Mouse (Mus musculus): ENCODE measurements around the gene Lrrc20.

Lrrc20 gene

GRCm38 (mm10) chr10:61475594-61476439, at the start of gene Lrrc20:
Gene Lrrc20, plus strand, starts transcription at chr10:61475801.
- DNase-seq (ENCODE audit: low read depth), result peak; percentile 96

DNA sequence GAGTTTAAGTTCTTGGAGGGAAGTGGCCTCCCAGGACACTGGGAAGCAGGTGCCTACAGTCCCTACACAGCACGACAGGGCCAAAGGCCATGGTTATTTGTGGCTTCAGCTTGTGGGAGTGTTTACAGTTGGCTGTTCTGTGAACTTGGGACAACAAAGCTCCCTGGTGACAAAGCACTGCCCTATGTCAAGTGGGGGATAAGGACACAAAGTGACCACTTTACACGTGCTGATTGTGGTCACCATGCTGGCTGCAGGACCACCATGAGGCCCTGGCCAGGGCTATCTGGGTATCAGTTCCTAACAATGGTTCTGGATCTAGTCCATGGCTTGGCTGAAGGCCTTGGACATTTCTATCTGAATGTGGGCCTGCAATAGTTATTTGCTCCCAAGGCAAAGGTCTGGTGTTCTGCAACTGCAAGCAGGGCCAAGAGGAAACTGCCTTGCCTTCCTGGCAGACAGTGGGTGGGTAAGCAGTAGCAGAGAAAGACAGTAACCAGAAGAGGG, 49.3 kb upstream of the Lrrc20 start:
- DNase-seq (ENCODE audit: low read depth), result no peak

- no peak for DNase-seq (ENCODE audit: low read depth)
These were observed 47.6 kb upstream of the Lrrc20 start for GRCm38 (mm10) chr10:61427951-61428350.

DNA sequence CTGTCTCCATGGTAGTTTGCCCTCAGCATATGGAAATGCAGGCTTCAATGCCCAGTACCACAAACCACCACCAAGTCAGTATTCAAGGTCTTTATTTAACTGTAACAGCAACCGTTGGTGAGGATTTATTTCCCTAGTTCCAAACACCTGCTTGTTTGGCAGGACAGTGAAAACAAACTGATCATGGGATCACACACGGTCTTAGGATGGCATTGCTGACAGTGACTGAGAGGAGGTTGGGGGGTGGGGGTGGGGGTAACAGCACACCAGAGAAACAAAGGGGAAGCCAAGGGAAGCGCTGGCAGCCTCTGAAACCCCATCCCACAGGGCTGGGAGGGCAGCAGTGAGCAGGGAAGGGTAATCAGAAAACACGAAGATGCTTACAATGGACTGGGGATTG, 47.2 kb upstream of the Lrrc20 start:
- no peak for DNase-seq (ENCODE audit: low read depth)

GRCm38 (mm10) chr10:61429043-61429442, 46.6 kb upstream of the Lrrc20 start:
- no peak for DNase-seq (ENCODE audit: low read depth)

- DNase-seq (ENCODE audit: low read depth), result no peak
These were observed 44.2 kb upstream of the Lrrc20 start for GRCm38 (mm10) chr10:61431375-61431774.

GRCm38 (mm10) chr10:61440202-61440800, 35.3 kb upstream of the Lrrc20 start:
- no peak for DNase-seq (ENCODE audit: low read depth)

- no peak for DNase-seq (ENCODE audit: low read depth)
These were observed 32.1 kb upstream of the Lrrc20 start for GRCm38 (mm10) chr10:61443456-61443855.

DNA sequence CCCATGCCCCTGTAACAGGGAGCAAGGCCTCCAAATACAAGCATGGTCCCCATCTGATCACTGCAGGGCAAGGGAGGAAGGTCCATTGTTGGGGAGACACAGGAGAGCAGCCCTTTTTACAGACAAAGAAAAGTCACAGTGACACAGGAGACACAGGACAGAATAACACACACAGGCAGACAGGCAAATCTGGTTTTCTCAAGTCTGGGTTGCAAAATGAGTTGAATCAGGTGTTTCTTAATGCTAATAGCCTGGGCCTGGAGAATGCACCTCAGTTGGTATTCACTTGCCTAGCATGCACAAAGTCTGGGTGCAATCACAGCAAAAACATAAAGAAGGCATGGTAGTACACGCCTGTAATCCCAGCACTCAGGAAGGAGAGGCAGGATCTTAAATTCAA, 31.7 kb upstream of the Lrrc20 start:
- DNase-seq (ENCODE audit: low read depth), result no peak

DNA sequence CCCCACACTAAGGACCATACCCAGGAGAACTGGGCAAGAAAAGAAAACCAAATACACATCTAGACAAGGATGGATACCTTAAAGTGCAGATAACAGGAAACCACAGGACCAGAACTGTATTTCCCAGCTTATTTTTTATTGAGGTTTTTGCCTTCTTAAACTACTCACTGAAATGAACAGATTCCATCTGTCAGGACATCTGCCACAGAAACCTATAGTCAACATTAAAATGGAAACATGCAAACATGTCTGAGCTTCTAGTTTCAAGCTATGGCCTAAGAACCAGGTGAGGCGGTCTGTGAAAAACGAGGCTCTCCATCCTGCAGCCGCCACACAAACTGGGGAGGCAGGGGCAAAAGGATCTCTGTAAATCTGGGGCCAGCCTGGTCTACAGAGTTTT, 30.6 kb upstream of the Lrrc20 start:
- DNase-seq (ENCODE audit: low read depth), result no peak

- DNase-seq (ENCODE audit: low read depth), result no peak
These were observed 27.8 kb upstream of the Lrrc20 start for GRCm38 (mm10) chr10:61447581-61448353.

DNA sequence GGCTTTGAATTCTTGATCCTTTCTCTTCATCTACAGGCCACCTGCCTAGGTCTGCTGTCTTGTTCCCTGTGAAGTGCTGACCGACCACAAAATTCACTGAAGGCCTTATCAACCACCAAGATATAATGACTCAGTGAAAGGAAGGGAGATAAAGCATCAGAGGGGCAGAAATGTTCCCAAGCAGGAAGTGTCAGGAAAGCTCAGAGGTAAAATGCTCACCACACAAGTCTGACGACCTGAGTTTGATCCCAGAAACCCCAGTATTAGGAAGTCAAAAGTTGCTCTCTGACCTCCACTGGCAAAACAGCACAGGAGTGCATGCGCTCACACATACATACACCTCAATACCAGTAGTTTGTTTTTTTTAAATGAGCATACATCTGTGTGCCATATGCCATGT, 26.8 kb upstream of the Lrrc20 start:
- DNase-seq (ENCODE audit: low read depth), result no peak

DNA sequence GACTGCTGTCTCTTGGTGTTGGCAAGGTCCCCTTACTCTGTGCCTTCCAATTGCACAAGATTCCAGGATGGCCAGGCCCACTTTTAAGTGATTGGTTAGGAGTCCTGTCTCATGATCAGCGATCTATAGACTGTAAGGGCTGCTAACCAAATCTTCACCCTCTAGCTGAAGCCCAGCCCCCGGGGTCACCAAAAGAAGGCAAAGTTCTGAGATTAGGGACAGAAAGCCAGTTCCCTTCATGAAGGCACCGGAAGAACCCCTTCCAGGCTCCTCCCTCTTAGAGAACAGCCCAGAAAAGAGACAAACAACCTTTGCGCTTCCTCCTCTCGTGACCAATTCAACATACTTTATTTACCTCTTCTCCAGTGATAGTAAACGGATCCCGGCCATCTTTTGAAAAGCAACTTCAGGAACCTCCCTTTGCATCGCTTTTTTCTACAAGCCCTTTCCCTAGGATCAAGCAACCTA, 24.1 kb upstream of the Lrrc20 start:
- peak; percentile 83 for DNase-seq (ENCODE audit: low read depth)

GRCm38 (mm10) chr10:61451931-61452617, 23.5 kb upstream of the Lrrc20 start:
- DNase-seq (ENCODE audit: low read depth), result peak; percentile 59

GRCm38 (mm10) chr10:61452645-61453044, 23.0 kb upstream of the Lrrc20 start, which contains the start of gene Eif4ebp2:
Gene Eif4ebp2, minus strand, starts transcription at chr10:61452661.
- DNase-seq (ENCODE audit: low read depth), result peak; percentile 100

DNA sequence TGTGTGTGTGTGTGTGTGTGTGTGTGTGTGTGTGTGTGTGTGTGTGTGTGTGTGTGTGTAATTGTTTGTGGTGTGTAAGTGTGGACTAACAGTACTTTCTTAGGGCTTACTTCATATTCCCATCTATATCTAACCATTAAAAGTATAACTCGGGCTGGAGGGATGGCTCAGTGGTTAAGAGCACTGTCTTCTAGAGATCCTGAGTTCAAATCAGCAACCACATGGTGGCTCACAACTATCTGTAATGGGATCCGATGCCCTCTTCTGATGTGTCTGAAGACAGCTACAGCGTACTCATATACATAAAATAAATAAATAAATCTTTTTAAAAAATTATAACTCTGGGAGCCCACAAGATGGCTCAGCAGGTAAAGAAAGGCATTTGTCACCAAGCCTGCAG, 22.4 kb upstream of the Lrrc20 start:
- DNase-seq (ENCODE audit: low read depth), result peak; percentile 61

GRCm38 (mm10) chr10:61457182-61457581, 18.4 kb upstream of the Lrrc20 start:
- DNase-seq (ENCODE audit: low read depth), result no peak

GRCm38 (mm10) chr10:61465009-61465408, 10.6 kb upstream of the Lrrc20 start:
- no peak for DNase-seq (ENCODE audit: low read depth)

DNA sequence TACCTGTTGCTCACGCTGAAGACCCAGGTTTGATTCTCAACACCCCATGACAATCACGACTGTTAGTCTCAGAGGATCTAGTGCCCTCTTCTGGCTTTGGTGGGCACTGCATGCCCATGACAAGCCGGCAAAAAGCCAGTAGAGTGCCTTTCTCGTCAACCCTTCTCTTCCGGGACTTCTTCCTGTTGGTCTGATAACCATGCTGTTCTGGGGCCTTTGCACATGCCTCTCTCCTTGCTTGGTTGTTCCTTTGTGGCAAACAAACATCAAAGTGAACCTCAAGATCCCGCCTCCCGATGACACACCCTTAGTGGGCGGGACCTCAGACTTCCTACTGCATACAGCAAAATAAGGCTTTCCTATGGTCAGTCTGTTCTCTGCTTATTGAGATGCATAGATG, 9.4 kb upstream of the Lrrc20 start:
- peak; percentile 57 for DNase-seq (ENCODE audit: low read depth)

- peak; percentile 70 for DNase-seq (ENCODE audit: low read depth)
These were observed 8.7 kb upstream of the Lrrc20 start for GRCm38 (mm10) chr10:61466873-61467272.

- DNase-seq (ENCODE audit: low read depth), result no peak
These were observed 6.7 kb upstream of the Lrrc20 start for GRCm38 (mm10) chr10:61468900-61469299.

DNA sequence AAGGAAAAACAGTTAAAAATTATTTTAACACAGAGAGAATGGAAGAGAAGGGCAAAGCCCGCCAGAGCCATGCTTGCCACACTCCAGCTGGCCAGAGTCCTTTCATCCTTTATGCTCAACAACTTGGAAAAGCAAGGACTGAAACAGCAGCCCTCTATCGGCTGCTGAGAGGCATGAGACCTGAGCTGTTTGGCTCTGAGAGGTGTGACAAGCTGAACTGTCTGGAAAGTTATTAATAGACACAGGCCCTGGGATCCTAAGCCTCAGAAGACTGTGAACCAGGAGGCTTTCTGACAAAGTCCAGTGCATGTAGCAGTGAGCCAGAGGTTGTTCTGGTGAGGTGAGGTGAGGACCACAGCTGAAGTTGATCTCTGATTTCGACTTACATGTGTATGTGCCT, 2.0 kb upstream of the Lrrc20 start:
- no peak for DNase-seq (ENCODE audit: low read depth)

All from naive thymus-derived CD4-positive, alpha-beta T cell, adult 2 months (primary cell).